Mouse (Mus musculus) kidney, postnatal 0 days (tissue): ENCODE measurements at regions not wholly inside any gene's neighbourhood (a gene's known extent, or its start where the extent isn't known, plus 50 kb on each side); places are given as distances from the start of the nearest gene placed in this dataset.

Source experiments
- ATAC-seq: fragments of 200-750 bp; cut with Nextera tagmentation; replicated peaks from 2 replicates; pipeline ENCODE4 v1.8.0; 2017; ENCODE audit warnings: low read depth, moderate number of reproducible peaks, moderate TSS enrichment, moderate library complexity; ENCODE audit not compliant: low FRiP score
- DNase-seq: peaks from one replicate; pipeline ENCODE4 v3.0.0-alpha.2; 2016; ENCODE audit warnings: low spot score
- H3K27ac ChIP-seq: fragments of 300-500 bp; sonication (generic); 2 replicates; pipeline ENCODE4 v1.5.1; 2014; ENCODE audit warnings: mild to moderate bottlenecking
- H3K27me3 ChIP-seq: fragments of 300-500 bp; sonication (generic); 2 replicates; pipeline ENCODE4 v1.6.1; 2014; ENCODE audit warnings: low read length, mixed read lengths; ENCODE audit not compliant: insufficient read depth
- H3K36me3 ChIP-seq: fragments of 300-500 bp; sonication (generic); 2 replicates; pipeline ENCODE4 v1.6.1; 2014; ENCODE audit warnings: low read length, mixed read lengths; ENCODE audit not compliant: insufficient read depth
- H3K4me1 ChIP-seq: fragments of 300-500 bp; sonication (generic); replicated peaks from 2 replicates; pipeline ENCODE4 v1.6.1; 2014; ENCODE audit warnings: antibody characterized with exemption, low read length, mixed read lengths; ENCODE audit not compliant: insufficient read depth
- H3K4me2 ChIP-seq: fragments of 300-500 bp; sonication (generic); 2 replicates; pipeline ENCODE4 v1.6.1; 2014; ENCODE audit warnings: mild to moderate bottlenecking, low read length, moderate library complexity, mixed read lengths
- H3K4me3 ChIP-seq: fragments of 300-500 bp; sonication (generic); replicated peaks from 2 replicates; pipeline ENCODE4 v1.5.1; 2014; ENCODE audit warnings: low read depth, low read length
- H3K9ac ChIP-seq: fragments of 300-500 bp; sonication (generic); 2 replicates; pipeline ENCODE4 v1.6.1; 2014; ENCODE audit warnings: low read depth, low read length
- H3K9me3 ChIP-seq: fragments of 300-500 bp; sonication (generic); replicated peaks from 2 replicates; pipeline ENCODE4 v1.6.1; 2016; ENCODE audit warnings: low read length, inconsistent platforms, mixed read lengths
- CTCF ChIP-seq: IDR thresholded peaks from 2 replicates; pipeline ENCODE4 v1.5.1; 2016; ENCODE audit warnings: antibody characterized with exemption, low read depth, mild to moderate bottlenecking, moderate library complexity
- WGBS: fragments of 180-500 bp; shearing (Covaris S2); extraction: QIAGEN DNeasy Blood & Tissue Kit; methylation state at CpG from one replicate; pipeline ENCODE4 v1.1.7; 2014; 5-methylcytosine and 5-hydroxymethylcytosine counted together

DNA sequence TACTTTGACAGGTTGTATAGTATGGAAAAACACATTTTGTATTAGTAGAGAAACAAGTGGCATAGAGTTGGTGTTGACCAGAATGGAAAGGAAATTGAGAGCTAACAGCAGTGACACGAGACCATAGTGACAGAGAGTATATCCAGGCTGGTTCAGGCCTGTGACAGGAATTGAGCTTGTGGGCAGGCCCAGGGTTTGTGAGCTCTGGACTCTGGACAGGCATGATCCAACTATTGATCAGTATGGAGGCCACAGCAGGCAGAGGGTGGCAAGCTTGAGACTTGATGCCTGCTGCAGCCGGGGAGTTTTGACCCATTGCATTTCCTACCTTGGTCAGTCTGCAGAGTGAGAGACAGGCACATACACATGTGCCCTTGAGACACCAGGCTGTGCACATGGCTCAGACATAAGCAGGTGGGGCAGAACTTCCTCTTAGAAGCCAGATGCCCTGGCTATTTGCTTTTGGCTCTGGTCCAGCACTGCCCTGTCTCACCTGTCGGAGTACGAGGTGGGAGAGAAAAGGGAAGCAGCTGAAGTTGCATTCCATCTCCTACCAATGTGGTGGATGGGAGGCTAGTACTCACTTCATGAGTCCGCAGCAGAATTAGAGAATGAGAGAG is 1006.2 kb upstream of the Cdh20 start:
- H3K36me3 ChIP-seq = no peaks in the 10 kb centered on the region
- no peak overlapping the region for H3K4me2 ChIP-seq
- no peak overlapping the region for H3K27ac ChIP-seq
- H3K9me3 ChIP-seq = no peaks in the 10 kb centered on the region
- WGBS = 79% methylated on average over 5 of the region's 5 CpGs
- H3K27me3 ChIP-seq = no peaks in the 10 kb centered on the region
- H3K9ac ChIP-seq = no peak overlapping the region
- no peak for ATAC-seq
- no peak for DNase-seq
- H3K4me3 ChIP-seq = no peak overlapping the region
- no peaks in the 10 kb centered on the region for H3K4me1 ChIP-seq
- TF ChIP-seq CTCF = no peak

DNA sequence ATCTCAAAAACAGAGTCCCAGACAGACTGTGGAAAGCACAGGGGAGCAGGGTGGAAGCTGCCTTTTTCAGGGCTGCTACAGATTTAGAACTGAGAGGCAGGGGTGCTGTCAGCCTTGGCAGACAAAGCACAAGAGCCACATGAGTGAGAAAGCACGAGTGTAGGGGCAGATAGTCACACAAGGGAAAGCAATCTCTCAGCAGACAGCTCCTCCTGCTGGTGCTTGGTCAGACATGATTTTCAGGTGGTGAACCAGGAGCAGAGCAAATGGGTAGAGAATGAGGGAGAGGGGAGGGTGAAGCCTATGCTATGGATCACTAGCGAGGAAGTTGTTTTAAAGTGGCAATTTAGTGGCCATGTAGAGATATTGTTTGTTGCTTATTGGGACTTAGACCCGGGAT is 1005.6 kb upstream of the Cdh20 start:
- Histone ChIP-seq H3K27me3 (no peaks in the 10 kb centered on the region), H3K9me3 (no peaks in the 10 kb centered on the region), H3K27ac (no peak overlapping the region), H3K9ac (no peak overlapping the region), H3K36me3 (no peaks in the 10 kb centered on the region), H3K4me2 (no peak overlapping the region), H3K4me1 (no peaks in the 10 kb centered on the region), H3K4me3 (no peak overlapping the region)
- no peak for ATAC-seq
- peak; percentile 6 for DNase-seq
- WGBS = 45% methylated on average over 3 of the region's 3 CpGs
- peak; percentile 60 for TF ChIP-seq CTCF

GRCm38 (mm10) chr1:103767315-103767714 is 1001.0 kb upstream of the Cdh20 start:
- H3K4me3 ChIP-seq = no peak overlapping the region
- DNase-seq (no peak), ATAC-seq (no peak)
- no peak overlapping the region for H3K9ac ChIP-seq
- no peak overlapping the region for H3K4me2 ChIP-seq
- no peak for TF ChIP-seq CTCF
- no peaks in the 10 kb centered on the region for H3K9me3 ChIP-seq
- no peaks in the 10 kb centered on the region for H3K27me3 ChIP-seq
- H3K27ac ChIP-seq = no peak overlapping the region
- H3K36me3 ChIP-seq = no peaks in the 10 kb centered on the region
- no peaks in the 10 kb centered on the region for H3K4me1 ChIP-seq
- 63% methylated on average over 2 of the region's 2 CpGs for WGBS

DNA sequence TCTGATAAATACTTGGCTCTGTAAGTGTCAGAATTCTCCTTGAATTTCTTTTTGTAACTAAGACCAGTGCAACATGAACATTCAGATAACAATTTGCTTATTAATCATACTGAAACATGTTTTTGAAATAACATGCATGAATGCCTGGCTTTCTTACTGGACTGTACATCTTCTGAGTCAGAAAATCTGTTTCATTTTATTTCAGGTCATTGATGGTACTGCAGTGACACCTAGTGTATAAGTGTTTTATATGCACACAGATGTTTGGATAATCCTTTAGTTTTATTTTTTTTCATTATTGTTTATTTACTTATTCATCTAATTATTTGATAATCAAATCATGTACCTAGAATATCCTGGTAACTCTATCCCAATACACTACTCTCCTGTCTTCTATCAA is 983.6 kb upstream of the Cdh20 start:
- ATAC-seq = no peak

GRCm38 (mm10) chr1:103796337-103796736 is 972.0 kb upstream of the Cdh20 start:
- H3K9ac ChIP-seq = no peak overlapping the region
- DNase-seq (peak; percentile 5), ATAC-seq (no peak)
- TF ChIP-seq CTCF = peak; percentile 31
- H3K27ac ChIP-seq = no peak overlapping the region
- no peak overlapping the region for H3K4me3 ChIP-seq
- no peaks in the 10 kb centered on the region for H3K27me3 ChIP-seq
- no peaks in the 10 kb centered on the region for H3K9me3 ChIP-seq
- no peaks in the 10 kb centered on the region for H3K4me1 ChIP-seq
- H3K36me3 ChIP-seq = no peaks in the 10 kb centered on the region
- H3K4me2 ChIP-seq = no peak overlapping the region

More for the DNA sequence above, 983.6 kb upstream of the Cdh20 start:
- no peaks in the 10 kb centered on the region for H3K4me1 ChIP-seq
- DNase-seq = peak; percentile 22
- H3K27me3 ChIP-seq = no peaks in the 10 kb centered on the region
- no peak overlapping the region for H3K4me3 ChIP-seq
- no peak overlapping the region for H3K4me2 ChIP-seq
- H3K27ac ChIP-seq = no peak overlapping the region
- no peak overlapping the region for H3K9ac ChIP-seq
- peak; percentile 61 for TF ChIP-seq CTCF
- H3K9me3 ChIP-seq = no peaks in the 10 kb centered on the region
- no peaks in the 10 kb centered on the region for H3K36me3 ChIP-seq

DNA sequence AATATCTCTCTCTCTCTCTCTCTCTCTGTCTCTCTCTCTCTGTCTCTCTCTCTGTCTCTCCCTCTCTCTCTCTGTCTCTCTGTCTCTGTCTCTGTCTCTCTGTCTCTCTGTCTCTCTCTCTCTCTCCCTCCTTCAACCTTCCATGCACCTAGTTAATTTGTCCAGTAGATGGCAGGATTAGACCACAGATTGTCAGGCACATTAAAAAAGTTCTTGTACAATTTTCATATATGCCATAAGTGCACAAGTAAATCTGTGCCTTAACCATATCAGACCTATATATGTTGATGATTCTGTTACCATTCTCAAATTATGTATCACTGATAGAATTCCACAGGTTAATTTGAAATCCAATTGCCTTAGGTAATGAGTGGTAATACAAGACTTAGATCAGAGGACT is 969.0 kb upstream of the Cdh20 start:
- ATAC-seq = no peak

GRCm38 (mm10) chr1:103817946-103818345 is 950.4 kb upstream of the Cdh20 start:
- Histone ChIP-seq H3K36me3 (no peaks in the 10 kb centered on the region), H3K27me3 (no peaks in the 10 kb centered on the region), H3K9ac (no peak overlapping the region), H3K4me2 (no peak overlapping the region), H3K4me3 (no peak overlapping the region), H3K4me1 (no peaks in the 10 kb centered on the region), H3K9me3 (no peaks in the 10 kb centered on the region), H3K27ac (no peak overlapping the region)
- WGBS = 58% methylated on average over 3 of the region's 3 CpGs
- no peak for ATAC-seq
- TF ChIP-seq CTCF = no peak
- DNase-seq = no peak

More for the DNA sequence above, 969.0 kb upstream of the Cdh20 start:
- H3K27me3 ChIP-seq = no peaks in the 10 kb centered on the region
- H3K27ac ChIP-seq = no peak overlapping the region
- DNase-seq = peak; percentile 44
- H3K36me3 ChIP-seq = no peaks in the 10 kb centered on the region
- no peak overlapping the region for H3K9ac ChIP-seq
- TF ChIP-seq CTCF = peak; percentile 72
- no peak overlapping the region for H3K4me2 ChIP-seq
- H3K4me3 ChIP-seq = no peak overlapping the region
- H3K9me3 ChIP-seq = no peaks in the 10 kb centered on the region
- no peaks in the 10 kb centered on the region for H3K4me1 ChIP-seq
